Mouse (Mus musculus) left cerebral cortex, adult 2 months (tissue): ENCODE measurements around the gene Mapk7. TPM values are rescaled to one million over a fixed set of nuclear protein-coding genes. Genes with fewer than 3 reads are reported as not detected.

ENCODE experiments used
- DNase-seq, 2 experiments: peaks; one replicate each; pipeline ENCODE4 v3.0.0; 2021 to 2022; ENCODE audit warnings: low spot score in 2 of 2, mixed read lengths in 1 of 2; ENCODE audit errors: extremely low spot score in 1 of 2
- H3K27ac ChIP-seq: fragments of 200-600 bp; 2 replicates; pipeline ENCODE4 v1.8.1; 2022
- H3K4me3 ChIP-seq: fragments of 200-600 bp; 2 replicates; pipeline ENCODE4 v1.8.1; 2022
- CTCF ChIP-seq: fragments of 200-600 bp; IDR thresholded peaks from 2 replicates; pipeline ENCODE4 v1.8.1; 2022; ENCODE audit warnings: antibody characterized with exemption, mild to moderate bottlenecking, moderate library complexity
- intact Hi-C: fragments of 180-260 bp; cut with DNase I; formaldehyde crosslinking; loops from one replicate; pipeline ENCODE4 v1.15.1; 2025
- total RNA-seq, 2 experiments: library from RNA; stranded (reverse); gene quantifications; 2 replicates each; pipeline ENCODE4 v1.2.3; 2021

Gene Mapk7
- total RNA-seq, 2 experiments from 2014 or later: 19.8 to 20.3 TPM

DNA sequence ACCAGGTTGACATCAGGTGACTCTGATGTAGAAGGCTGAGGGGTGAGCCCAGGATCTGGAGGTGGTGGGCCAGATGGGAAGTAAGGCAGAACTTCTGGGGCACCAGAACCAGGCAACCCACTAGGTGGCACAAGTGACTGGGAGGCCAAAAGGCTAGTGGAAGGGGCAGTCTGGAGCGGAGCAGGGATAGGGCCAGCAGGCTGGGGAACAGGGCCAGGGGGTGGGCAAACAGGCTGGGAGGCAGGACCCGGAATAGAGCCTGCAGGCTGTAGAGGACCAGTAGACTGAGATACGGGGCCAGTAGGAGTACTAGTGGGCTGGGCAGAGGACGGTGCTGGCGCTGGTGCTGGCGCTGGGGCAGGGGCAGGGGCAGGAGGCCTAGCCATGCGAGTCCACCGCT is 4.3 kb downstream of the Mapk7 start:
- H3K27ac ChIP-seq: no peak overlapping the region
- DNase-seq: no peak
- intact Hi-C loops: no loop called here
- no peak for TF ChIP-seq CTCF
- H3K4me3 ChIP-seq: no peak overlapping the region

DNA sequence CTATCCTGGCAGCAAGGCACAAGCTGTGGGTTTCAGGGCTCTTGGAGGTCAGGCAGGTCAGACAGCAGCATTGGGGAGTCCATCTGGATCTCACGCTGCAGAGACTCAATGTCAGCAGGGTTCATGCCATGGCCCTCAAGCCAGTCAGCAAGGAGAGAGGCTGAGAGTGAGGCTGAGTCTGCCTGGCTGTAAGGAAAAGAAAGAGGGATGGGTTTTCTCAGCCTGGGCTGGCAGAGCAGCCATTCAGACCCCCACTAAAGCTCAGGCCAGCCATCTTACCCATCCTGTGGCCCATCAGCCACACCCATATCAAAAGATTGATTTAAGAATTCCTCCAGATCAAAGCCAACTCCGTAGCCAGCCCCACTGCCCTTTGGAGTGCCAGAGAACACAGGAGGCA is 5.1 kb downstream of the Mapk7 start:
- DNase-seq: no peak
- intact Hi-C loops: no loop called here
- no peak overlapping the region for H3K4me3 ChIP-seq
- no peak overlapping the region for H3K27ac ChIP-seq
- no peak for TF ChIP-seq CTCF

DNA sequence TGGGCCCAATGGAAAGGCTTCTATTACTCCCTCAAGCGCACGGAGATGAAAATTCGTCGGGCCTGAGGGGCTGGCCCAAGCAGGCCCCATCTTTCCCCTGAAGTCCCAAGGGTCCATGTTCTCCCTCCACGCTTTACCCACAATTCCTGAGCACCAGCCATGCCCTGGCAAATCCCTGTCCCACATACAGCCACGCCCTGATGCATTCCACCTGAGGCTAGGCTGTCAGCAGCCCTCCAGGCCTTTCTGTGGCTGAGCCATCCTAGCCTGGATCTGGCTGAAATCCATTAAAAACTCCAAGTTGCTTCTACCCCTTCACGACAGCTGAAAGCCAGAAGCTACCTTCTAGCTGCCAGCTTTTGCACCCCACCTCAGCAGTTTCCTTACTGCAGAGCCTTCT is 6.3 kb downstream of the Mapk7 start:
- no peak for TF ChIP-seq CTCF
- intact Hi-C loops: no loop called here
- no peak overlapping the region for H3K4me3 ChIP-seq
- no peak overlapping the region for H3K27ac ChIP-seq
- DNase-seq: no peak

DNA sequence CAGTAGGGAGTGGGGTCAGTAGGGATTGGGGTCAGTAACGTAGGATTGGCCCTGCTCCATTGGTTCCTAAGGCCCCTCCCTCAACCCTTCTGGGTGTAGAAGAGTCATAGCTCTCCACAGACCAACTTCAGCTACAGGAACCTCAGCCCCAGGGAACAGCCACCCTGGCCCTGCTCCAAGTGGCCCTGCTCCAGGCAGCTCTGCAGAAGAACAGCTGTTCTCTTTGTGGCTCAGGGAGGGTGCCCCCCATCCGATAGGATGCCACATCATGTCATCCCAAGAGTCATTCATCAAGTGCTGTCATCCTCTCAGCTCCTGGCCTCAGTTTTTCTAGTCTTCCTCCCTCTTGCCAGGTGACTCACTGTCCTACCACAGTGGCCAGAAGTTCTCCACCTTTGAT is 6.8 kb downstream of the Mapk7 start:
- no peak for DNase-seq
- H3K27ac ChIP-seq: no peak overlapping the region
- no peak overlapping the region for H3K4me3 ChIP-seq
- no peak for TF ChIP-seq CTCF
- intact Hi-C loops: no loop called here

DNA sequence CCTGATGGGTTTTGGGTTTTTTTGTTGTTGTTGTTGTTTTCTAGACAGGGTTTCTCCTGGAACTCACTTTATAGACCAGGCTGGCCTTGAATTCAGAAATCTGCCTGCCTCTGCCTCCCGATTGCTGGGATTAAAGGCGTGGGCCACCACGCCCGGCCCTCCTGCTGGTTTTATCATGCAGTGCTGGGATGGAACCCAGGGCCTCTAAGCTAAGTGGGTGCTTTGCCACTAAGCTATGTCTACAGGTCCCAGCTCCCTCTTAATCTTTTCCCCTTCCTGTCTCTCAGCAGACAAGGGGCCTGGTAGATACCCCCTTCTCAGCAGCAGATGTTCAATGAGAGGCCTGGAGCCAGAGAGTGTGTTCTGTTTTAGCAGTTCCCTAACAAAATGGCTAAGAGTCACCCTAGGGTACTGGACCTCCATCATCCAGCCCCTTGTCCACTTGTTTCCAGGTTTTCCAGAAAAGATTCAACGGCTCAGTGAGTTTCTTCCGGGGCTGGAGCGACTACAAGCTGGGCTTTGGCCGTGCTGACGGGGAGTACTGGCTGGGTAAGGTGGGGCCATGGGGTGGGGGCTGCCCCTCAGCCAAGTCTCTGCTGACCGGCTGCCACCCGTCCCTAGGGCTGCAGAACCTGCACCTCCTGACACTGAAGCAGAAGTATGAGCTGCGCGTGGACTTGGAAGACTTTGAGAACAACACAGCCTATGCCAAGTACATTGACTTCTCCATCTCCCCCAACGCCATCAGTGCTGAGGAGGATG is 7.6 kb downstream of the Mapk7 start:
- DNase-seq: no peak

DNA sequence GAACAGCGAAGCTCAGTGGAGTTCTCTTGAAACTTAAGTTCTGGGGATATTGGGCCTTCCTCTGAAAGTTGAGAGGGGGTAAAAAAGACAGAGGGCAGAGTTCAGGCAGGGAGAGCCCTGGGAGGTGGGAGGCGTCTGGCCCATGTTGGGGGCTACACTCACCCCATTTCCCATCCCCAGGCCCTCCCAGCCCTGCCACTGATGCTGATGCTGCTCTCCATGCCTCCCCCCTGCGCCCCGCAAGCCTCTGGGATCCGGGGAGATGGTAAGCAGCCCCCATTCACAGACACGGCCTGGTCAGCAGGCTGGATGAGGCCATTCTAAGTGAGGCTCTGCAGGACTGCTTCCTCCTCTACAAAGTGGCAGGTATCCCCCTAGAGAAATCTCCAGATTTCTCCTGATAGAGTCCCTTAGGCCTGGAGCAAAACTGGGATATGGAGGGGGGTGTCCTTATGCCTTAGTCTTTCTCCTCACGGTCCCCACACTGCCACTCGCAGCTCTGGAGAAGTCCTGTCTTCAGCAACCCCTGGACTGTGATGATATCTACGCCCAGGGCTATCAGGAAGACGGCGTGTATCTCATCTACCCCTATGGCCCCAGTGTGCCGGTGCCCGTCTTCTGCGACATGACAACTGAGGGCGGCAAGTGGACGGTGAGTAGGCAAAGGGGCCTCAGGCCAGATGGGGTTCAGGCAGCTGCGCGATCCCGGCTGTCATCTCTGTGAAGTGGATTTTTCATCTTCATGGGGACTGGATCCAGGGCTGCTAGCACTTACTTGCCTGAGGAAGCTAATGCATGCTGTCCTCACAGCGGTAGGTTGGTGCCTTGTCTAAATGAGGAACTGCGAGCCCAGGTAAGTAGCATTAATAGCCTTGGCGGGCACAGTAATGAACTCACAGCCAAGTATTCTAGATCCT is 8.4 kb downstream of the Mapk7 start:
- no peak for TF ChIP-seq CTCF
- intact Hi-C loops: no loop called here
- H3K4me3 ChIP-seq: no peak overlapping the region
- no peak overlapping the region for H3K27ac ChIP-seq
- no peak for DNase-seq

More for the DNA sequence above, 7.6 kb downstream of the Mapk7 start:
- intact Hi-C loops: no loop called here
- H3K4me3 ChIP-seq: no peak overlapping the region
- no peak overlapping the region for H3K27ac ChIP-seq
- no peak for TF ChIP-seq CTCF

DNA sequence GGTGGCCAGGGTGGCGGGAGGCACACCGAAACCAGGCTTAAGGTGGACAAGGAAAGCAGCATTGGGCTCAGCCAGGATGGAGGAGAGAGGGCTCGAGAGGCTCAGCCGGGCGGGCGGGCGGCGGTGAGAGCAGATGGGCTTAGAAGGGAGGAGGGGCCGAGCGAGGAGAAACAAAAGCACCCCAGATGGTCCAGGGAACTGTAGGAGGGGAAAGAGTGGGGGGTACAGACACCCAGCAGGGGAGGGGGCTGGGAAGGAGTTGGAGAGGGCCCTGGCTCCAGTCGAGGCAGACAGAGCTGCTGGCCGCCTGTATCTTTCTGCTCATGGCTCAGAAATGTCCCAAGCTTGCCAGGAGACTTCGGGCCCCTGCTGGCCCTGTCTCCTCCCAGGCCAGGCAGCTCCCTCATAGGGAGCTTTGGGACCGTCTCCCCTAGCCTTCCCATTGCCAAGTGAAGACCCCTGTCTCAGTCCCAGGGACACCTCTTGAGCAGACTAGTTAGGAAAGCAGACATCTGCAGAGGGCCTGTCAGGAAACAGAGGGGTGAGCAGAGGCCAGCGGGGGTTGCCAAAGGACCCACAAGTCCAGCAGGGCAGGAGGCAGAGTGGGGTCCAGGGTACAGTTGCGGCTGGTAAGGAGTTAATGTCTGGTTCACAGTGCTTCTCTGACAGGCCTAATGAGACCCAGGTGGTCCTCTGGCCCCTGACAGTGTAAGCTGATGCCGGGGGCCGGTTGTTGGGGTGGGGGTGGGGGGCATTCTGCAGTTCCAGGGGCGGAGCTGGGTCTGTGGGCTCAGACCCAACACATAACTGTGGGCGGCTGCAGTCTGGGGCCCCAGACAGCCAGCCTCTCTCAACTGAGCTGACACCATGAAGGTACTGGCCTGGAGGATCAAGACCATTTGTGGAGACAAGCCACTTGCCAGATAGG is 9.3 kb downstream of the Mapk7 start, which contains the start of gene Mfap4:
Mfap4 (plus strand) TSS at position 819 of the 928 bp plus-strand sequence.
- no peak for TF ChIP-seq CTCF
- no peak within 1 kb of the TSS for H3K4me3 ChIP-seq
- intact Hi-C loops: no loop called here
- H3K27ac ChIP-seq: peak within 1 kb of the TSS; percentile 71
- DNase-seq: peak; percentile 65 to 68

DNA sequence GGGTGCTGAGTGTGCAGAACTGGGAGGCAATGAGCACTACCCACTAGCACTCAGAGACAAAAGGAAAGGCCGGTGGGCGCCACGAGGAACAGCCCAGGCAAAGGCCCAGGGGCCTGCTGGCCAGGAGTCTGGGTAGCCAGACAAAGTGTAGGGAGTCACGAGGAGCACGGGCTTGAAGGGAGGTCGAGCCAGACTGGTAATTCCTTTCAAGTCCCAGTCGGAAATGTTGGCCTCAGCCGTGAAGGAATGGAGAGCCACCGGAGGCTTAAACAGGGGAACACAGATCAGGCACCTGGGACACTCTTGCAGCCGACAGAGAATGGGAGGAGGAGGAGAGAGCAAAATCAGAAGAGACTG is 10.0 kb downstream of the Mapk7 start:
- no peak overlapping the region for H3K4me3 ChIP-seq
- intact Hi-C loops: no loop called here

DNA sequence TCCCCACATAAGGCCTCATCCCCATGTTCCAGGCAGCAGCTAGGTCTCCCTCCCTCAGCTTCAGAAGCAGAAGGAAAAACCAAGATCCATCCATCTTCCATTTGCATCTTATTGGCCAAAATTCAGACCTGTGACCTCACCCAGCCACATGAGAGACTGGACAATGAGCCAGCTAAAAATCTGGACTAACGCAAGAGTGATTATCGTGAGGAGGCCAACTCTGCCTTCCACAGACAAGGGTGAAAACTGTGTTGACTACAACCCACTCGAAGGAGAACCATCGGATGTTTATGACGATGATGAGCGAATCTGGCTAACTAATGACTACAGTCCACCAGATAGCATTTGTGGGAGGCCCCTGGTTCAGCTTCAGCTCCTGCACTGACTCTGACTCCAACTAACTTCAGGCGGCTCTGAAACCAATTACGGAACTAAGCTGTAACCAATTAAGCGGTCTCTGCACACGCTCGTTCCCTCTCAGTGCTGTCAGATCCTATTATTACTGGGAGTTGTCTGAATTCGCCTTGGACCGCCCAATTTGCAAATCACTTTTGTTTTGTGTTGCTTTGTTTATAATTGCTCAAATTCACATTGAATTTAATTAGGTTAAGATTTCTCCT is 10.9 kb downstream of the Mapk7 start:
- no peak for TF ChIP-seq CTCF
- DNase-seq: no peak
- intact Hi-C loops: no loop called here
- no peak overlapping the region for H3K4me3 ChIP-seq
- H3K27ac ChIP-seq: no peak overlapping the region

More for the DNA sequence above, 10.0 kb downstream of the Mapk7 start:
- DNase-seq: no peak
- TF ChIP-seq CTCF: no peak
- peak overlapping the region; percentile 71 for H3K27ac ChIP-seq

DNA sequence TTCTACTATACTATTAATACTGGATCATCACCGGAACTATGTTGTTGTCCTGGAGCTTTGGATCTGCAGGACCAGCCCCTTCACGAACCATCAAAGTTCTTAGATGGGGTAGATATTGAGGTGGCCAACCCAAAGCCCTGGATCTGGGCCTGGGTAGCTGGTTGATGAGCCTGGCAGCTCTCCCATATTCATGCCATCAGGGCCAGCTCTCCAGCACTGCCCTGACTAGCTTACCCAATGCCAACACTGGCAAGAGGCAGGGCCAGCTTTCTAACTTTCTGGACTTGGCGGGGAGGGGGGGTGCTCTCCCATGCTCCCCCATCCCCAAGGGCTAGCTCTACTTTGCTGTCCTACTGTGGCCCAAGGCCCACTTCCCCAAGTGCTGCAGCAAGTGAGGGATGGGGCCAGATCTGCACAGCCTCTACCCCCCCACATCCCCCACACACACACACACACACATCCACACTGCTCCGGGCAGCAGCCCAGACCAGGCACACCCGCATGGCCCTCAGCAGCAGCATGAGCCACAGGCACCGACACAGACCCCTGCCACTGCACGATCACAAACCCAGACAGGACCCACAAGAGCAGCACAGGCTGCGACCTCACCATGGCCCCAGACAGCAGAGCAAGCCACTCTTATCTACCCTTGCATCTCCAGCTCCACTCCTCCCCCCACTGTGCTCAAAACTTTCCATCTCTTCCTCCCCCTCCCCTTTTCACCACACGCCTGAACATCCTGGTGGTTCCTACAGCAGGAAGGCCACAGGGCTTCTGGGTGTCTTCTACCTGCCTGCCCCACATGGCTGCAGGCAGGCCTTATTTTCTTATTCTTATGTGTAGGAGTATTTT is 12.7 kb downstream of the Mapk7 start:
- Histone ChIP-seq H3K4me3 (no peak overlapping the region), H3K27ac (no peak overlapping the region)
- no peak for DNase-seq
- intact Hi-C loops: no loop called here
- TF ChIP-seq CTCF: no peak
